Mouse (Mus musculus) heart, postnatal 0 days (tissue): ENCODE data around the gene Tmem94. TPM values are rescaled to one million over a fixed set of nuclear protein-coding genes. Genes with fewer than 3 reads are reported as not detected.

Experiments used
- ATAC-seq: fragments of 200-750 bp; cut with Nextera tagmentation; 2 replicates; pipeline ENCODE4 v1.8.0; 2017; ENCODE audit warnings: low read depth, moderate number of reproducible peaks, moderate library complexity; ENCODE audit not compliant: insufficient read depth
- DNase-seq: peaks from one replicate; pipeline ENCODE4 v3.0.0-alpha.2; 2016; ENCODE audit warnings: low spot score
- H3K27ac ChIP-seq: fragments of 300-500 bp; sonication (generic); 2 replicates; pipeline ENCODE4 v1.5.1; 2014; ENCODE audit warnings: low read depth, mild to moderate bottlenecking
- H3K27me3 ChIP-seq: fragments of 300-500 bp; sonication (generic); 2 replicates; pipeline ENCODE4 v1.6.1; 2014; ENCODE audit warnings: low read length, mixed read lengths; ENCODE audit not compliant: control insufficient read depth, insufficient read depth
- H3K36me3 ChIP-seq: fragments of 300-500 bp; sonication (generic); replicated peaks from 2 replicates; pipeline ENCODE4 v1.6.1; 2014; ENCODE audit warnings: low read length, mixed read lengths; ENCODE audit not compliant: control insufficient read depth, insufficient read depth
- H3K4me1 ChIP-seq: fragments of 300-500 bp; sonication (generic); 2 replicates; pipeline ENCODE4 v1.6.1; 2014; ENCODE audit warnings: antibody characterized with exemption; ENCODE audit not compliant: control insufficient read depth, insufficient read depth
- H3K4me2 ChIP-seq: fragments of 300-500 bp; sonication (generic); 2 replicates; pipeline ENCODE4 v1.6.1; 2014; ENCODE audit warnings: low read depth, mild to moderate bottlenecking, low read length, moderate library complexity
- H3K4me3 ChIP-seq: fragments of 300-500 bp; sonication (generic); 2 replicates; pipeline ENCODE4 v1.5.1; 2014; ENCODE audit warnings: low read depth, low read length
- H3K9ac ChIP-seq: fragments of 300-500 bp; sonication (generic); replicated peaks from 2 replicates; pipeline ENCODE4 v1.6.1; 2014; ENCODE audit warnings: low read depth, low read length, mixed read lengths
- H3K9me3 ChIP-seq: fragments of 300-500 bp; sonication (generic); replicated peaks from 2 replicates; pipeline ENCODE4 v1.6.1; 2016; ENCODE audit warnings: low read length; ENCODE audit not compliant: control insufficient read depth
- CTCF ChIP-seq: IDR thresholded peaks from 2 replicates; pipeline ENCODE4 v1.5.1; 2016; ENCODE audit warnings: antibody characterized with exemption, control low read depth, low read depth
- EP300 ChIP-seq: IDR thresholded peaks from 2 replicates; pipeline ENCODE4 v1.6.1; 2016; ENCODE audit warnings: antibody characterized with exemption, low read depth
- WGBS: fragments of 180-500 bp; shearing (Covaris S2); extraction: QIAGEN DNeasy Blood & Tissue Kit; methylation state at CpG from one replicate; pipeline ENCODE4 v1.1.7; 2014; 5-methylcytosine and 5-hydroxymethylcytosine counted together
- polyA plus RNA-seq: library from polyadenylated mRNA; unstranded; fragments of >200 nt; fragmentation: Nextera tagmentation; extraction: Ambion mirVana; gene quantifications from 2 replicates; pipeline ENCODE4 v1.2.1, GENCODE M21; 2015
- total RNA-seq: library from RNA; depleted of rRNA; stranded (reverse); fragments of >200 nt; gene quantifications from 2 replicates; pipeline ENCODE4 v1.2.3, GENCODE M21; 2014; ENCODE audit warnings: low replicate concordance

Tmem94 gene
- total and polyA plus RNA-seq, 2 experiments from 2014 or later: 34.0 to 65.0 TPM

DNA sequence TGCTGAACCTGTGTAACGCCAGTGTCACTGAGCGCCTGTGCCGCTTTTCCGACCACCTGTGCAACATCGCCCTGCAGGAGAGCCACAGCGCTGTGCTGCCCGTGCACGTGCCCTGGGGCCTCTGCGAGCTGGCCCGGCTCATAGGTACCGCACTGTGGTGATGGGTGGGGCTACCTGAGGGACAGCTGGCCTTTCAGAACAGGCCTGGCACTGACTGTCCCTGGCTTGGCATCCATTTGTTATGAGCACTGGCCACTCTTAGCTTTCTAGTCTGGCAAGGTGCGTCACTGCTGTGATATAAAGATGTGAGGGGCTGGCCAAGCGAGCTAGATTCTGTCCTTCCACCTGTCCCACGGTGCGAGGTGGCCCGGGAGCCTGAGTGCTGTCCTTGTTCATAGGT is 26.7 kb downstream of the Tmem94 start:
- Histone ChIP-seq H3K27ac (no peak overlapping the region), H3K4me3 (no peak overlapping the region), H3K9me3 (no peaks in the 10 kb centered on the region), H3K9ac (no peak overlapping the region), H3K4me1 (no peaks in the 10 kb centered on the region), H3K36me3 (peaks cover 93% of the 10 kb centered on the region), H3K27me3 (no peaks in the 10 kb centered on the region), H3K4me2 (no peak overlapping the region)
- WGBS: 93% methylated on average over 16 of the region's 16 CpGs
- ATAC-seq: no peak
- no peak for TF ChIP-seq CTCF
- TF ChIP-seq EP300: no peak
- DNase-seq: no peak

DNA sequence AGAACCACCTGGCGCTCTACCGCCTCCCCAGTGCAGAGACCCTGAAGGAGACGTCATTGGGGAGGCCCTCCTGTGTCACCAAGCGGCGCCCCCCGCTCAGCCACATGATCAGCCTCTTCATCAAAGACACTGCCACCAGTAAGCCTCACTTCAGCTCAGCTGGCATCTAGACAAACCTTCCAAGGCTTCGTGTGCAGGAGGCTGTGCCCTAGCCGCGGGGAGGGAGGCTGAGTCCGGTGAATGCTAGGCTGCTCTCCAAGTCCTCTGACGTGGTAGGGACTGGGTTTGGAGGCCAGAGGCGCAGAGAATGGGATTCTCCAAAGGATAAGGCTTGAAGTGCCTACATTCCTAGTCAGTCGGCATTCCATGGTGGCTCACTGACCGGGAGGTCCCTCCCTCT is 27.1 kb downstream of the Tmem94 start:
- H3K4me3 ChIP-seq: no peak overlapping the region
- H3K27me3 ChIP-seq: no peaks in the 10 kb centered on the region
- no peaks in the 10 kb centered on the region for H3K9me3 ChIP-seq
- no peak overlapping the region for H3K27ac ChIP-seq
- WGBS: 67% methylated on average over 14 of the region's 14 CpGs
- H3K9ac ChIP-seq: no peak overlapping the region
- peaks cover 93% of the 10 kb centered on the region for H3K36me3 ChIP-seq
- no peak overlapping the region for H3K4me2 ChIP-seq
- DNase-seq (no peak), ATAC-seq (peak; percentile 16; the same call in 1 of the 2 replicates)
- TF ChIP-seq EP300 (no peak), CTCF (no peak)
- no peaks in the 10 kb centered on the region for H3K4me1 ChIP-seq

DNA sequence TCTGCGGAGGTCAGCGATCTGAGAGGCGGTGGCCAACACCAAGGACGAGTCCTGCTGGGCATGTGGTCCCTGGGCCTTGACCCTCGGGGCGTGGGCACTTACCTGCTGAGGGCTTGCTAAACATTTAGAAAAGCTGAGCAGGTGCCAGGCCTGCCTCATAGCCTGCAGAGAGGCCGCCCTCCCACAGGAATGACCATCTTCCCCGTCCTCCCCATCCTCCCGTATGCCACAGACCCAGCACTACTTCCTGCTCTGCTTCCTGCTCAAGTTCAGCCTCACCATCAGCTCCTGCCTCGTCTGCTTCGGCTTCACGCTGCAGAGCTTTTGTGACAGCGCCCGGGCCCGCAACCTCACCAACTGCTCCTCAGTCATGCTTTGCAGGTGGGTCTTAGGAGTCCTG is 31.7 kb downstream of the Tmem94 start:
- Histone ChIP-seq H3K36me3 (peaks cover 100% of the 10 kb centered on the region), H3K27me3 (no peaks in the 10 kb centered on the region), H3K27ac (0 out of 2 replicates have a peak overlapping the region, but pooled peaks have one; percentile 31), H3K4me1 (no peaks in the 10 kb centered on the region), H3K9me3 (no peaks in the 10 kb centered on the region), H3K4me3 (no peak overlapping the region), H3K4me2 (no peak overlapping the region), H3K9ac (no peak overlapping the region)
- ATAC-seq: no peak
- 73% methylated on average over 15 of the region's 15 CpGs for WGBS
- no peak for DNase-seq
- TF ChIP-seq CTCF (no peak), EP300 (no peak)

DNA sequence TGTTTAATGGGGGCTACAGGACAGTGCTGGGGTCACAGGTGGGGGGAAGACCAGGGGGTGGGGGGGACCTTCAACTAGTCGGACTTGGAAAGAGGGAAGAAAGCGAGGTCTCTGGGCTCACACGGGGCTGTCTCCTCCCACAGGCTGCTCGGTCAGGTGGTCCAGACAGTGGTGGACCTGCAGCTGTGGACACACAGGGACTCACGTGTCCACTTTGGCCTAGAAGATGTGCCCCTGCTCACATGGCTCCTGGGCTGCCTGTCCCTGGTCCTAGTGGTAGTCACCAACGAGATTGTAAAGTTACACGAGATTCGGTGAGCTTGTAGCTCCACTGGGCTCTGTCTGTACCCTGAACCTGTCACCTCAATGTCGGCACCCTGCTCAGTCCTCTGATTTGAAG is 32.4 kb downstream of the Tmem94 start:
- Histone ChIP-seq H3K4me3 (no peak overlapping the region), H3K4me1 (no peaks in the 10 kb centered on the region), H3K9me3 (no peaks in the 10 kb centered on the region), H3K27ac (peak overlapping the region; percentile 48; the same call in 1 of the 2 replicates), H3K9ac (no peak overlapping the region), H3K36me3 (peaks cover 100% of the 10 kb centered on the region), H3K4me2 (no peak overlapping the region), H3K27me3 (no peaks in the 10 kb centered on the region)
- TF ChIP-seq CTCF: no peak
- TF ChIP-seq EP300: no peak
- no peak for ATAC-seq
- DNase-seq: no peak
- 53% methylated on average over 9 of the region's 9 CpGs for WGBS

DNA sequence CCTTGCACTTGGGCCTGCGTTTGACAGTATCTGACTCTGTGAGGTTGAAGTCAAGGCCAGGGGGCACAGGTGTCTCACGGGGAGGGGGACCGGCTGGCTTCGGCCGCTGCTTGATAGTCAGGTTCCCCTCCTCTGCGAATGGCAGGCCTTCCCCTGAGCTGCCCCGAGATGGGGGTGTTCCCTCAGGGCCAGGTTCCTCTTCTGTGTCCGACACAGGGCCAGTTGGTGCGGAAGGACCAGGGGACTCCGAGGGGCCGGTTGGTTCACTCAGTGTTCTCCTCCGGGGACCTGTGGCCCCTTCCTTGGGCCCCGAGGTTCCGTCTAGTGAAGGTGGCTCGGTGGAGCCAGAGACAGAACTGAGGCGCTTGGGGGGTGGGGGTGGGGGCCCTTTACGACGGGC is 35.7 kb downstream of the Tmem94 start:
- no peak overlapping the region for H3K9ac ChIP-seq
- TF ChIP-seq EP300 (no peak), CTCF (no peak)
- peaks cover 97% of the 10 kb centered on the region for H3K36me3 ChIP-seq

DNA sequence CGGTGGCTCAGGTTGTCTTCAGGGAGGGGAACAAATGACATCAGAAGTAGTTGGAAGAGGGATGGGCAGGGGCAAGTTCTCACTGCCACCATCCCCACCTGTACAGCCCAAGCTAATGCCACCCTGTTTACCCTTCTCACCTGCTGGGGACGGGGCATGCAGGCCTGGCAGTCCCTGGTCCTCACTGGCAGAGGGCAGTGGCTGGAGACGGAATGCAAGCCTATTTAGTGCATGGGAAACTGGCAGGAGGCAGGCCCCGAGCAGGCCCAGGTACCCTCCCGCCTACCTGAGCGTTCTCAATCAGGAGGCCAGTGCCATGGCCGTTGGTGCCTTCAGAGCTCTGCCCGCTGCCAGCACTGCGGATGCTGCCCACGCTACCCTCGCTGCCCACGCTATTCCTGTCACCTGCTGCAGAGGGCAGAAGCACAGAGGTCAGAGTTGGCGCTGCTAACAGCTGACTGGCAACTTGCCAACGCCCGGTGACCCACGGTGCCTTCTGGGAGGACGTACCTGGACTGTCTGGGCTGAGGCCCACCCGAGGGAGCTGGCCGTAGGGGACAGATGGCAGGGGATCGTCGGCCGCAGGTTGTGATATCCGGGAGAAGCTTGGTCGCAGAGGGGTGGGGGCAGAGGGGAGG is 38.0 kb downstream of the Tmem94 start:
- WGBS: 76% methylated on average over 23 of the region's 24 CpGs

More for the DNA sequence above, 35.7 kb downstream of the Tmem94 start:
- Histone ChIP-seq H3K4me3 (no peak overlapping the region), H3K4me2 (no peak overlapping the region), H3K27me3 (no peaks in the 10 kb centered on the region), H3K9me3 (no peaks in the 10 kb centered on the region), H3K4me1 (no peaks in the 10 kb centered on the region), H3K27ac (no peak overlapping the region)
- ATAC-seq (no peak), DNase-seq (no peak)
- WGBS: 88% methylated on average over 18 of the region's 18 CpGs

More for the DNA sequence above, 38.0 kb downstream of the Tmem94 start:
- Histone ChIP-seq H3K4me3 (no peak overlapping the region), H3K4me1 (peaks cover 9% of the 10 kb centered on the region; the same call in 1 of the 2 replicates), H3K9ac (no peak overlapping the region), H3K27ac (no peak overlapping the region), H3K9me3 (no peaks in the 10 kb centered on the region), H3K4me2 (no peak overlapping the region), H3K36me3 (peaks cover 92% of the 10 kb centered on the region), H3K27me3 (no peaks in the 10 kb centered on the region)
- DNase-seq (no peak), ATAC-seq (0 out of 2 replicates have a peak, but pooled peaks have one; percentile 5)
- TF ChIP-seq EP300 (no peak), CTCF (no peak)
